Mouse (Mus musculus): ENCODE results near the gene Zfp235.

GRCm38 (mm10) chr7:24111772-24112155, 22.2 kb upstream of the Zfp235 start:
- TF ChIP-seq POLR2A (IDR thresholded peaks at IDR 0.05; ENCODE audit: insufficient read depth, low read depth, low read length): peak; percentile 9; the same call in 1 of the 2 replicates
- TF ChIP-seq CTCF (IDR thresholded peaks at IDR 0.05): no peak
- no peak for TF ChIP-seq EP300 (IDR thresholded peaks at IDR 0.05; ENCODE audit: insufficient read depth, low read depth, low read length)
